Mouse (Mus musculus) lung, postnatal 4 days (tissue): ENCODE measurements around the gene Slc12a7.

Experiments used
- DNase-seq, 2 experiments: peaks; one replicate each; pipeline ENCODE4 v3.0.0; 2021

Slc12a7 gene

GRCm38 (mm10) chr13:73764256-73764775 lies 31.4 kb downstream of the Slc12a7 start:
- peak; percentile 36 to 50 for DNase-seq

GRCm38 (mm10) chr13:73765393-73765792 lies 32.5 kb downstream of the Slc12a7 start:
- DNase-seq = no peak

GRCm38 (mm10) chr13:73767224-73767623 lies 34.3 kb downstream of the Slc12a7 start:
- no peak for DNase-seq

- no peak for DNase-seq
These were observed 34.9 kb downstream of the Slc12a7 start for GRCm38 (mm10) chr13:73767754-73768153.

- DNase-seq = no peak
These were observed 35.4 kb downstream of the Slc12a7 start for GRCm38 (mm10) chr13:73768311-73768710.

GRCm38 (mm10) chr13:73769916-73770682 lies 37.2 kb downstream of the Slc12a7 start:
- no peak for DNase-seq

GRCm38 (mm10) chr13:73771131-73771530 lies 38.2 kb downstream of the Slc12a7 start:
- no peak for DNase-seq

- peak; percentile 44 to 65 for DNase-seq
These were observed 39.8 kb downstream of the Slc12a7 start for GRCm38 (mm10) chr13:73772655-73773054.

GRCm38 (mm10) chr13:73773519-73774205 lies 40.8 kb downstream of the Slc12a7 start:
- peak; percentile 40 to 54 for DNase-seq

GRCm38 (mm10) chr13:73775786-73776185 lies 42.9 kb downstream of the Slc12a7 start:
- DNase-seq = no peak

GRCm38 (mm10) chr13:73777578-73777977 lies 44.7 kb downstream of the Slc12a7 start:
- DNase-seq = no peak

GRCm38 (mm10) chr13:73782486-73782885 lies 49.6 kb downstream of the Slc12a7 start:
- DNase-seq = no peak

GRCm38 (mm10) chr13:73792176-73792575 lies 59.3 kb downstream of the Slc12a7 start:
- DNase-seq = no peak

GRCm38 (mm10) chr13:73793171-73793570 lies 60.3 kb downstream of the Slc12a7 start:
- DNase-seq = no peak

GRCm38 (mm10) chr13:73799110-73799509 lies 66.2 kb downstream of the Slc12a7 start:
- DNase-seq = no peak

- DNase-seq = peak; percentile 75 to 84
These were observed 70.7 kb downstream of the Slc12a7 start for GRCm38 (mm10) chr13:73803450-73804178.

GRCm38 (mm10) chr13:73804914-73805313 lies 72.0 kb downstream of the Slc12a7 start:
- DNase-seq = no peak

GRCm38 (mm10) chr13:73812936-73813335 lies 80.0 kb downstream of the Slc12a7 start:
- no peak for DNase-seq

- no peak for DNase-seq
These were observed 81.3 kb downstream of the Slc12a7 start for GRCm38 (mm10) chr13:73814181-73814580.

- DNase-seq = no peak
These were observed 83.4 kb downstream of the Slc12a7 start for GRCm38 (mm10) chr13:73816338-73816737.

GRCm38 (mm10) chr13:73818921-73819320 lies 86.0 kb downstream of the Slc12a7 start:
- DNase-seq = no peak

GRCm38 (mm10) chr13:73821251-73821650 lies 88.4 kb downstream of the Slc12a7 start:
- no peak for DNase-seq

- peak; percentile 43 to 76 for DNase-seq
These were observed 89.4 kb downstream of the Slc12a7 start for GRCm38 (mm10) chr13:73822187-73822800.
